Mouse (Mus musculus) layer of hippocampus, adult 8-10 months (tissue): ENCODE measurements around the gene Fry. TPM values are rescaled to one million over a fixed set of nuclear protein-coding genes. Genes with fewer than 3 reads are reported as not detected.

Experiments used
- DNase-seq, 2 experiments: peaks; one replicate each; pipeline ENCODE4 v3.0.0; 2022; ENCODE audit warnings: low spot score in 2 of 2
- total RNA-seq, 4 experiments: library from RNA; stranded (reverse); gene quantifications; 2 replicates each; pipeline ENCODE4 v1.2.4; 2022

The Fry gene
- total RNA-seq, 4 experiments from 2014 or later = 173 to 253 (median 207) TPM

GRCm38 (mm10) chr5:150514027-150514426 lies 395.6 kb downstream of the Fry start:
- DNase-seq = no peak

- DNase-seq = no peak
Measured at GRCm38 (mm10) chr5:150518064-150518463, 399.6 kb downstream of the Fry start, which contains the start of gene Zar1l. Gene Zar1l, minus strand, starts transcription at chr5:150518164.

- no peak for DNase-seq
Measured at GRCm38 (mm10) chr5:150519551-150519950, 401.1 kb downstream of the Fry start.

GRCm38 (mm10) chr5:150521937-150522866 lies 403.8 kb downstream of the Fry start, which contains the start of gene Brca2:
Gene Brca2, plus strand, starts transcription at chr5:150522630.
- DNase-seq = peak; percentile 65 to 87

GRCm38 (mm10) chr5:150522867-150523234 lies 404.4 kb downstream of the Fry start:
- no peak for DNase-seq

- DNase-seq = no peak
Measured at GRCm38 (mm10) chr5:150525239-150525638, 406.8 kb downstream of the Fry start.

GRCm38 (mm10) chr5:150541302-150541701 lies 422.9 kb downstream of the Fry start:
- DNase-seq = no peak

GRCm38 (mm10) chr5:150543184-150543583 lies 424.7 kb downstream of the Fry start:
- no peak for DNase-seq

Other genes starting within 250 kb of the Fry start
- under 1 TPM in 1 of 4 experiments, not detected in 3; 0.29 TPM for gene Rxfp2, start 100.0 kb upstream of the Fry start, total RNA-seq